ENCODE assay signal across 26 mouse cellular contexts in the genomic region with DNA sequence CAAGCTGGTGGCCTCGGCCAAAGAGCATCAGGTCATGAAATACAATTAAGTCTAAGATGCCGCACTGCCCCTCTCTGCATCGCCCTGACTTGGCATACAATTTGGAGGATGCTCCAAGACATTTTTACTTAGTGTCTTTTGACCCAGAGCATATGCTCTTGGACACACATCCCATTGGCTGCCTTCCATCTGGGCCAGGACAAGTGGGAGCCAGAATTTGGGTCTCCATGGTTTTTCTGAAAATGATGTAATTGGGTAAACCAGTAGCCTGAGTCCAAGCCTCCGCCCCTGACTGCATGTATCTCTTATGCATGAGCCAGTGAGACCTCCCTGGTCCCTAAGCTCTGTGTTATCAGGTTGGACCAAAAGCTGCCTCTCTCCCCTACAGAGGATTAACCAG.
DNase-seq lines count a peak whose midpoint lies in the region; ATAC-seq and TF ChIP-seq lines count a peak whose summit lies in the region.
"Had no signal": no experiment of that assay in that cellular context is flagged by ENCODE, and none has a peak within 500 bp of the region (broad histone marks: within the 10 kb centered on the region; RNA-seq: fewer than 3 reads in every experiment).

No protein-coding gene starts in this region.

- no peak overlapping the region for H3K4me2 ChIP-seq in heart, embryonic 12.5 days
- H3K4me2 ChIP-seq in forebrain, postnatal 0 days (ENCODE audit: low read depth) = no peak overlapping the region
- H3K4me2 ChIP-seq: embryonic facial prominence, embryonic 13.5 days; heart, embryonic 11.5 days; limb, embryonic 12.5 days; liver, embryonic 11.5 days; midbrain, embryonic 13.5 days had no signal

- no peaks in the 10 kb centered on the region for H3K36me3 ChIP-seq in heart, embryonic 12.5 days
- H3K36me3 ChIP-seq in forebrain, postnatal 0 days (ENCODE audit: insufficient read depth) = no peaks in the 10 kb centered on the region
- H3K36me3 ChIP-seq: embryonic facial prominence, embryonic 13.5 days; hindbrain, embryonic 10.5 days; limb, embryonic 12.5 days; midbrain, embryonic 13.5 days had no signal

- DNase-seq in cerebellum, adult 11 months = peak; percentile 35
- DNase-seq in cerebellum, postnatal 4 days (ENCODE audit: low spot score in 2 of 2) = no peak
- DNase-seq in lung, postnatal 10 days = peak; percentile 71
- DNase-seq in lung, postnatal 36 days = no peak
- peak; percentile 54 to 57 for DNase-seq in cerebellum, postnatal 14 days
- DNase-seq in gastrocnemius, postnatal 36 days = no peak
- no peak for DNase-seq in forebrain, postnatal 0 days
- DNase-seq: gastrocnemius, postnatal 10 days; heart, adult 11 months; kidney, adult 9 months; kidney, postnatal 25 days; liver, postnatal 0 days; thymus, adult 18-20 months had no signal

- H3K27me3 ChIP-seq in heart, embryonic 12.5 days (replicated peaks) = no peaks in the 10 kb centered on the region
- H3K27me3 ChIP-seq in forebrain, postnatal 0 days (ENCODE audit: insufficient read depth, low read length) = no peaks in the 10 kb centered on the region
- H3K27me3 ChIP-seq: embryonic facial prominence, embryonic 13.5 days; limb, embryonic 12.5 days; megakaryocyte, embryonic 14.5 days; midbrain, embryonic 13.5 days had no signal

- no peak for TF ChIP-seq CTCF in forebrain, postnatal 0 days (IDR thresholded peaks at IDR 0.05; ENCODE audit: low read depth)

- no peak overlapping the region for H3K9ac ChIP-seq in heart, embryonic 12.5 days
- H3K9ac ChIP-seq in forebrain, postnatal 0 days = no peak overlapping the region
- H3K9ac ChIP-seq: embryonic facial prominence, embryonic 13.5 days; limb, embryonic 12.5 days; liver, postnatal 0 days; midbrain, embryonic 13.5 days had no signal

- H3K9me3 ChIP-seq in heart, embryonic 12.5 days (replicated peaks) = no peaks in the 10 kb centered on the region
- H3K9me3 ChIP-seq in forebrain, postnatal 0 days (ENCODE audit: low read length) = no peaks in the 10 kb centered on the region
- H3K9me3 ChIP-seq: embryonic facial prominence, embryonic 13.5 days; hindbrain, embryonic 10.5 days; limb, embryonic 12.5 days; megakaryocyte, embryonic 14.5 days; midbrain, embryonic 13.5 days had no signal

- H3K27ac ChIP-seq in heart, embryonic 12.5 days (ENCODE audit: poor library complexity, severe bottlenecking) = no peak overlapping the region
- no peak overlapping the region for H3K27ac ChIP-seq in forebrain, postnatal 0 days (ENCODE audit: low read depth, low read length)
- H3K27ac ChIP-seq: embryonic facial prominence, embryonic 13.5 days; hindbrain, embryonic 10.5 days; layer of hippocampus, adult 2 months; limb, embryonic 12.5 days; midbrain, embryonic 13.5 days had no signal

- H3K4me1 ChIP-seq in heart, embryonic 12.5 days (replicated peaks) = peaks cover 8% of the 10 kb centered on the region
- no peaks in the 10 kb centered on the region for H3K4me1 ChIP-seq in forebrain, postnatal 0 days (ENCODE audit: insufficient read depth)
- H3K4me1 ChIP-seq: midbrain, embryonic 13.5 days had no signal

- 84% methylated on average over 4 of the region's 4 CpGs for WGBS in heart, embryonic 12.5 days
- WGBS in forebrain, postnatal 0 days = 88% methylated on average over 4 of the region's 4 CpGs

- ATAC-seq in heart, embryonic 12.5 days (ENCODE audit: insufficient number of reproducible peaks, low FRiP score) = no peak
- ATAC-seq in forebrain, postnatal 0 days = no peak
- ATAC-seq: forebrain, embryonic 14.5 days; hindbrain, embryonic 16.5 days; intestine, embryonic 16.5 days; liver, postnatal 0 days; midbrain, embryonic 13.5 days had no signal

- H3K4me3 ChIP-seq in heart, embryonic 12.5 days = no peak overlapping the region
- no peak overlapping the region for H3K4me3 ChIP-seq in forebrain, postnatal 0 days (ENCODE audit: low read depth, low read length)
- H3K4me3 ChIP-seq: embryonic facial prominence, embryonic 13.5 days; erythroblast, embryonic 14.5 days; hindbrain, embryonic 10.5 days; layer of hippocampus, adult 2 months; limb, embryonic 12.5 days; megakaryocyte, embryonic 14.5 days; midbrain, embryonic 13.5 days had no signal

- intact Hi-C loops in gastrocnemius, postnatal 36 days (cut with DNase I) = no loop called here

Comparison
In these comparisons a context has a peak if more than half of its experiments do, and no peak if none do; other contexts are left out.
1. DNase-seq: peak in cerebellum, adult 11 months (single experiment), lung, postnatal 10 days (single experiment) and cerebellum, postnatal 14 days (2 of 2); none in cerebellum, postnatal 4 days (0 of 2), lung, postnatal 36 days (single experiment), gastrocnemius, postnatal 36 days (0 of 2) and forebrain, postnatal 0 days (single experiment).